Mouse (Mus musculus): ENCODE results near the gene Tnpo2. TPM values are rescaled to one million over a fixed set of nuclear protein-coding genes. Genes with fewer than 3 reads are reported as not detected.
A peak's percentile ranks its signal among the peaks of the same experiment; 100 is the strongest.

Gene Tnpo2
- 31.4 and 32.9 TPM in 2 replicates for polyA plus RNA-seq (2015; fragmentation: Nextera tagmentation; extraction: Ambion mirVana)

DNA sequence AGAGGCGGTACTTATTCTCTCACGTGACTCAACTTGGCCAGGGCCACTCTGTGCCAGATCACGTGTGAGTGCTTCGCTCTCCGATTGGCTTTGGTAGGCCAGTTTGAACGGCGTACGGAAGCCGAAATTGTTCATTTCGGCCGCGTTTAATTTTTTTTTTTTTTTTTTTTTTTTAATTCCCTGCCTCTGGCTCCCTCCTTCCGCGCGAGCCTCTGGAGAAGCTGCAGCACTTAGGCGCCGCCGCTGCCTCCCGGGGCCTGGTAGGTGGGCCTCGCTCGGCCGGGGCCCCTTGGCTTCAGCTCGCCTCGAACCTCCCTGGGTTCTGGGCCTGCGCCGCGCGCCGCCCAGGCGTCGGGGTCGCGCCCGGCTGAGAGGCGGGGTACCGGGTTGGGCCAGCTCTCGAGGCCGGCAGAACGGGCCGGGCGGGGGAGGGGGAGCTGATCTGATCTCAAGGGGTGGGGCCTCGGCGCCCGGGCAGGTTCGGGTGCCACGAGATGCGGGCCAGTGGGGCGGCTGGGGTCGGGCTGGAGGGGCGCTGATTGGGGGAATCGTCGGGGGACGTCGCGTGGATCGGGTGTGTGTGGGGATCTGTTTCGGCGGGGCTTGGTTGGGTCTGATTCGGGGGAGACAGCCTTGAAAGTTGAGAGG is at the start of gene Tnpo2:
TSS of gene Tnpo2 (plus strand) at position 198 of the 648 bp plus-strand sequence.
- Histone ChIP-seq H3K9ac (peak within 1 kb of the TSS; percentile 89), H3K9me3 (replicated peaks) (no peaks in the 10 kb centered on the region), H3K36me3 (peaks cover 37% of the 10 kb centered on the region), H3K4me2 (replicated peaks) (peak within 1 kb of the TSS; percentile 87), H3K27me3 (no peaks in the 10 kb centered on the region), H3K4me3 (replicated peaks) (peak within 1 kb of the TSS; percentile 82), H3K4me1 (peaks cover 29% of the 10 kb centered on the region), H3K27ac (replicated peaks) (peak within 1 kb of the TSS; percentile 100)
- peak; percentile 92 for ATAC-seq (ENCODE audit: insufficient number of reproducible peaks, low FRiP score, low TSS enrichment, low read depth)
- under 1% methylated on average over 58 of the region's 59 CpGs for WGBS

DNA sequence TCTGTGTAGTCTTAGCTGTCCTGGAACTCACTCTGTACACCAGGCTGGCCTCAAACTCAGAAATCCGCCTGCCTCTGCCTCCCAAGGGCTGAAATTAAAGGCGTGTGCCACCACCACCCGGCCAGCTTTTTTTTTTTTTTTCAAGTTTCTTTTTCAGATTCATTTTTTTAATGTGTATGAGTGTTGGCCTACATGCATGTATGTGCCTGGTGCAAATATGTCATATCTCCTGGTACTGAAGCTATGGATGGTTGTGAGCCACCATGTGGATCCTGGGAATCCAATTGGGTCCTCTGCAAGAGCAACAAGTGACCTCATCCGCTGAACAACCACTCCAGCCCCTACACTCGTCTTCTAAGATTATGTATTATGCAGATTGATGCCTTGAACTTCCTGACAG is 49.3 kb upstream of the Tnpo2 start:
- H3K4me2 ChIP-seq (replicated peaks) = no peak overlapping the region
- no peak for ATAC-seq (ENCODE audit: insufficient number of reproducible peaks, low FRiP score, low TSS enrichment, low read depth)
- no peak overlapping the region for H3K9ac ChIP-seq
- H3K4me1 ChIP-seq = peaks cover 50% of the 10 kb centered on the region
- no peak overlapping the region for H3K4me3 ChIP-seq (replicated peaks)
- H3K27ac ChIP-seq (replicated peaks) = no peak overlapping the region
- H3K27me3 ChIP-seq = peaks cover 12% of the 10 kb centered on the region; the same call in 1 of the 2 replicates
- no peaks in the 10 kb centered on the region for H3K36me3 ChIP-seq
- WGBS = 79% methylated on average over 5 of the region's 5 CpGs
- no peaks in the 10 kb centered on the region for H3K9me3 ChIP-seq (replicated peaks)

DNA sequence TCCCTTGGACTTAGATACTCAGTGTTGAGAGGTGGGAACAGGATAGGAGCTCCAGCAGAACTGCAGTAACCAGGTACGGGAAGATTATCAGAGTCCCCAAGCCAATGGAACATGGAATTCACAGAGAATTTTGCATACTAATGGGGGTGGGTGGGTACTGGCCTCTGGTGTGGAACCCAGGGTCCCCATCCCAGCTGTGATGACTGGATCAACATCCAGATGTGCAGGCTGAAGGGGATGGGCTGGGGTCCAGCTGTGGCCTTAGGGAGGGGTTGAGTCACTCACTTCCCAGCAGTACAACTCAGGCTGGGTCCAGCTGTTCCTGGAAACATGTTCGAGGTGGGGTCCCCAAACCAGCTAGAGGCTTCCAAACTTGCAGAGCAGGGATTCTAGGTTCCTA is 48.8 kb upstream of the Tnpo2 start:
- no peak overlapping the region for H3K4me3 ChIP-seq (replicated peaks)
- WGBS = 69% methylated on average over 2 of the region's 2 CpGs
- no peak overlapping the region for H3K9ac ChIP-seq
- H3K27ac ChIP-seq (replicated peaks) = no peak overlapping the region
- H3K4me1 ChIP-seq = peaks cover 45% of the 10 kb centered on the region
- no peak for ATAC-seq (ENCODE audit: insufficient number of reproducible peaks, low FRiP score, low TSS enrichment, low read depth)
- H3K9me3 ChIP-seq (replicated peaks) = no peaks in the 10 kb centered on the region
- H3K27me3 ChIP-seq = peaks cover 12% of the 10 kb centered on the region; the same call in 1 of the 2 replicates
- no peaks in the 10 kb centered on the region for H3K36me3 ChIP-seq
- H3K4me2 ChIP-seq (replicated peaks) = no peak overlapping the region

DNA sequence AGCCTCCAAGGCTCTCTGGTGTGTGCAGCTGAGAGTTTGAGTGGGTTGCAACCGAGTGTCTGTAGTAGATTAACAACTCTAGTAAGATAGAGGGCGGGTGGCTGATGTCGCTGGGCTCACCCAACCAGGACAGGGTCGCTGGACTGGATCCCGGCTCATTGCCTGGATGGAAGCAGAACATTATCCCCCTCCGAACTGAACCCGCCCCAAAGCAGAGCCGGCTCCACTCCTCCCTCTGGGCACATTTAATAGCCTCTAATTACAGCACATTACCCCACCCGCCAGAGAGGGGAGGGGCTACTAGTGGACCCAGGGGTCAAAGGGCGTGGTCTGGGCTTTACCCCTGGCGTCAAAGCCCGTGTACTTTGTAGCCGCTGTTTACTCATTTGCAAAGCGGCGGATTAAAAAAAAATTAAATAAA is 47.4 kb upstream of the Tnpo2 start:
- Histone ChIP-seq H3K4me3 (replicated peaks) (peak overlapping the region; percentile 66), H3K9ac (no peak overlapping the region), H3K36me3 (no peaks in the 10 kb centered on the region), H3K4me1 (peaks cover 37% of the 10 kb centered on the region), H3K9me3 (replicated peaks) (no peaks in the 10 kb centered on the region), H3K27me3 (peaks cover 12% of the 10 kb centered on the region; the same call in 1 of the 2 replicates), H3K27ac (replicated peaks) (peak overlapping the region; percentile 61), H3K4me2 (replicated peaks) (peak overlapping the region; percentile 92)
- WGBS = 5% methylated on average over 15 of the region's 15 CpGs
- no peak for ATAC-seq (ENCODE audit: insufficient number of reproducible peaks, low FRiP score, low TSS enrichment, low read depth)

DNA sequence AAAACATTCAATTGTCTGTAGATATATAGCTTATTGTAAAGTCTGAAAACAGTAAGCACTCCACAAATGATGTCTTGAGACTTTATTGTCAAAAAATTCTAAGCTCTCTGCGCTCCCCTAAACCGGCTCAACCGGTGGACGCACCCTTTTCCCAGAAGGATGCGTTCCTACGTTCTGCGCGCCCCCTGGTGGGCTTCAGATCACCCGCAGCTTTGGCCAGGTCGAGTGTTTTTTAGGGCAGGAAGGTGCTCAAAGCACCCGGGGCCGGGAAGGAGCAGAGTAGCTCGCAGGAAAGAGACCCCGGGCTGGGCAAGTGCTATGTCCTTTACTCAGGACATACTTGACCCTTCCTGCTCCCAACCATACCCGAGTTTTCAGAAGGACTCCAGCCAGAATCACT is 46.9 kb upstream of the Tnpo2 start:
- Histone ChIP-seq H3K4me2 (replicated peaks) (peak overlapping the region; percentile 92), H3K4me1 (peaks cover 33% of the 10 kb centered on the region), H3K27ac (replicated peaks) (peak overlapping the region; percentile 85), H3K9ac (peak overlapping the region; percentile 7), H3K4me3 (replicated peaks) (peak overlapping the region; percentile 66), H3K36me3 (no peaks in the 10 kb centered on the region), H3K9me3 (replicated peaks) (no peaks in the 10 kb centered on the region), H3K27me3 (peaks cover 12% of the 10 kb centered on the region; the same call in 1 of the 2 replicates)
- WGBS = 0% methylated on average over 15 of the region's 15 CpGs
- peak; percentile 52 for ATAC-seq (ENCODE audit: insufficient number of reproducible peaks, low FRiP score, low TSS enrichment, low read depth)

DNA sequence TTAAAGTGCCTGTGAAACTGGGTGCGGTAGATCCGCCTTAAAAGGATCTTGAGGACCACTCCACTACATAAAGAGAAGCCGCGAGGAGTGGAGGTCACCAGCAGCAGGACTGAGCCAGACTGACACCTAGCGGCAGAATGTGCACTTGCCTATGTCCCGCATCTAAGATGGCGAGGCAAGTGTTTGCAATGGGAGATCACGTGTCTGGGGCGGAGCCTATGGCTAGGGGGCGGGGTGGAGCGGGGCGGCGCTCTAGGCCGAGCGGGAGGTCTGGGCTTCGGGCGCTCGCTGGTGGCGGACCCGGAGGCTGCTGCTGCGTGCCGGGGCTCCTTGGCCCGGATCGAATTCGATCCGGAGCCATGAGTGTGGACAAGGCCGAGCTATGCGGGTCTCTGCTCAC is 46.4 kb upstream of the Tnpo2 start, which contains the start of gene Hook2:
TSS of gene Hook2 (plus strand) at position 255 of the 400 bp plus-strand sequence.
- Histone ChIP-seq H3K9me3 (replicated peaks) (no peaks in the 10 kb centered on the region), H3K9ac (peak within 1 kb of the TSS; percentile 64), H3K4me1 (peaks cover 27% of the 10 kb centered on the region), H3K27me3 (peaks cover 13% of the 10 kb centered on the region; the same call in 1 of the 2 replicates), H3K4me2 (replicated peaks) (peak within 1 kb of the TSS; percentile 92), H3K27ac (replicated peaks) (peak within 1 kb of the TSS; percentile 85), H3K36me3 (no peaks in the 10 kb centered on the region), H3K4me3 (replicated peaks) (peak within 1 kb of the TSS; percentile 66)
- under 1% methylated on average over 28 of the region's 28 CpGs for WGBS
- ATAC-seq (ENCODE audit: insufficient number of reproducible peaks, low FRiP score, low TSS enrichment, low read depth) = peak; percentile 93

DNA sequence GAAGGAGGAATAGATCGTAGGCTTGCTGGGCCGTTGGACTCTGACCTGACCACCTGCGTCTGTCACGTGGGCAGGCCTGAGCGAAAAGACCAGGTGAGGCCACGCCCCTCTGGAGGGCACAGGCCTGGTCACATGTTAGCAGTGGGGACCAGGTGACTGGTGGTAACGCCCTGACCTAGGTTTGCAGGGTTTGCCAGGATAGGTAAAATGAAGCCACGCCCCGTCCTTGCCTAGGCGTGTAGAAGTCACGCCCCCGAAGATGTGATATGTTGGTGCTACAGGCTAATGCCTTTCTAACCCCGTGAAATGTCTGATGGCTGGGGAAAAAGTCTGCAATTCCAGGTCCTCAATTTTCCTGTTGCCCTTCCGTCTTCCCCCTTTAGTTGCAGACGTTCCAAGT is 45.9 kb upstream of the Tnpo2 start:
- peak overlapping the region; percentile 85 for H3K27ac ChIP-seq (replicated peaks)
- WGBS = under 1% methylated on average over 15 of the region's 15 CpGs

DNA sequence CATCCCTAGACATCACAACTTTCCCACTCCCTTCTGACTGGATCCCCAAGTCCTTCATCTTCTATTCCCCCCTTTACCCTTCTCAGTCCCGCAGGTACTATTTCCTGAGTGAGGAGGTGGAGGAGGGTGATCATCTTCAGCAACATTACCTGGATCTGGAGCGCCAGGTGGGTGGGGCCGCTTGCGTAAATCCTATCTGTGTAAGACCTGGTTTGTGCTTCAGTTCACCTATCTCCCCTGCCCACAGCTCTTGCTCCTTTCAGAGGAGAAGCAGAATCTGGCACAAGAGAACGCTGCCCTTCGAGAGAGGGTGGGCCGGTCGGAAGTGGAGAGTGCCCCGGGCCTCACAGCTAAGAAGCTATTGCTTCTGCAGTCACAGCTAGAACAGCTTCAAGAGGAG is 42.3 kb upstream of the Tnpo2 start:
- H3K9ac ChIP-seq = no peak overlapping the region
- no peak for ATAC-seq (ENCODE audit: insufficient number of reproducible peaks, low FRiP score, low TSS enrichment, low read depth)
- H3K4me3 ChIP-seq (replicated peaks) = no peak overlapping the region
- H3K27me3 ChIP-seq = 0 out of 2 replicates have a peak, but pooled peaks cover 6% of the 10 kb centered on the region
- peaks cover 19% of the 10 kb centered on the region for H3K4me1 ChIP-seq
- H3K27ac ChIP-seq (replicated peaks) = no peak overlapping the region
- no peaks in the 10 kb centered on the region for H3K36me3 ChIP-seq
- no peaks in the 10 kb centered on the region for H3K9me3 ChIP-seq (replicated peaks)
- no peak overlapping the region for H3K4me2 ChIP-seq (replicated peaks)
- WGBS = 89% methylated on average over 9 of the region's 9 CpGs

More for the DNA sequence above, 45.9 kb upstream of the Tnpo2 start:
- Histone ChIP-seq H3K36me3 (no peaks in the 10 kb centered on the region), H3K4me2 (replicated peaks) (peak overlapping the region; percentile 92), H3K4me3 (replicated peaks) (peak overlapping the region; percentile 66), H3K9me3 (replicated peaks) (no peaks in the 10 kb centered on the region), H3K9ac (peak overlapping the region; percentile 64), H3K4me1 (peaks cover 22% of the 10 kb centered on the region), H3K27me3 (peaks cover 15% of the 10 kb centered on the region; the same call in 1 of the 2 replicates)
- ATAC-seq (ENCODE audit: insufficient number of reproducible peaks, low FRiP score, low TSS enrichment, low read depth) = peak; percentile 70

DNA sequence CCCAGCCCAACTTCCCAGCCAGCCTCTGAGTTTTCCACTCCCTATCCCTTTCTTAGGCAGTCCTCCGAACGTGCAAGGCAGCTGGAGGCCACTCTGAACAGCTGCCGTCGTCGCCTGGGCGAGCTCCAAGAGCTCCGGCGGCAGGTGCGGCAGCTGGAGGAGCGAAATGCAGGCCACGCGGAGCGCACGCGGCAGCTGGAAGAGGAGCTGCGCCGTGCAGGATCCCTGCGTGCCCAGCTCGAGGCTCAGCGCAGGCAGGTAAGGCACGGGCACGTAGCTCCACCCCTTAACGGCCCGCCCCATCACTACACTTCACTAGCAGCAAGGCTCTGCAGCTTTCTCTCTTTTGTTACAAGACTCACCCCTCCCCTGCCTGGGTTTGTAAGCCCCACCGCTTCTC is 41.0 kb upstream of the Tnpo2 start:
- no peaks in the 10 kb centered on the region for H3K9me3 ChIP-seq (replicated peaks)
- peaks cover 14% of the 10 kb centered on the region for H3K4me1 ChIP-seq
- no peak overlapping the region for H3K27ac ChIP-seq (replicated peaks)
- H3K36me3 ChIP-seq = no peaks in the 10 kb centered on the region
- no peak for ATAC-seq (ENCODE audit: insufficient number of reproducible peaks, low FRiP score, low TSS enrichment, low read depth)
- 29% methylated on average over 25 of the region's 25 CpGs for WGBS
- 0 out of 2 replicates have a peak, but pooled peaks cover 6% of the 10 kb centered on the region for H3K27me3 ChIP-seq
- no peak overlapping the region for H3K4me3 ChIP-seq (replicated peaks)
- no peak overlapping the region for H3K9ac ChIP-seq
- H3K4me2 ChIP-seq (replicated peaks) = no peak overlapping the region

DNA sequence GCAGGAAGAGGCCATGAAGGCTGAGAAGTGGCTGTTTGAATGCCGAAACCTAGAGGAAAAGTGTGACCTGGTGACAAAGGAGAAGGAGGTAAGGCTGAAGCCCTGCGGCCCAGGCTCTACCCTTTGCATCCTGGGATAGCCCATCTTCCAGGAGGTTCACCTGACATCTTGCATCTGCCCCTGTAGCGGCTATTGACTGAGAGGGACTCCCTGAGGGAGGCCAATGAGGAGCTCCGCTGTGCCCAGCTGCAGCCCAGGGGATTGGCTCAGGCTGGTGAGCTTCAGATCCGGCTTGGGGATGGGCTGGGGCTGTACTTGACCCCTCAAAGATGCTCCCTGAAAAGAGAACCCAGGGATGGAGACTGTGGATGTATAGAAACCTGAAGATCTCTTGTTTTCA is 39.7 kb upstream of the Tnpo2 start:
- 81% methylated on average over 5 of the region's 5 CpGs for WGBS
- ATAC-seq (ENCODE audit: insufficient number of reproducible peaks, low FRiP score, low TSS enrichment, low read depth) = no peak
- H3K27me3 ChIP-seq = 0 out of 2 replicates have a peak, but pooled peaks cover 6% of the 10 kb centered on the region
- H3K4me1 ChIP-seq = peaks cover 8% of the 10 kb centered on the region
- H3K4me3 ChIP-seq (replicated peaks) = no peak overlapping the region
- H3K9ac ChIP-seq = no peak overlapping the region
- H3K36me3 ChIP-seq = no peaks in the 10 kb centered on the region
- H3K4me2 ChIP-seq (replicated peaks) = no peak overlapping the region
- no peaks in the 10 kb centered on the region for H3K9me3 ChIP-seq (replicated peaks)
- H3K27ac ChIP-seq (replicated peaks) = no peak overlapping the region

DNA sequence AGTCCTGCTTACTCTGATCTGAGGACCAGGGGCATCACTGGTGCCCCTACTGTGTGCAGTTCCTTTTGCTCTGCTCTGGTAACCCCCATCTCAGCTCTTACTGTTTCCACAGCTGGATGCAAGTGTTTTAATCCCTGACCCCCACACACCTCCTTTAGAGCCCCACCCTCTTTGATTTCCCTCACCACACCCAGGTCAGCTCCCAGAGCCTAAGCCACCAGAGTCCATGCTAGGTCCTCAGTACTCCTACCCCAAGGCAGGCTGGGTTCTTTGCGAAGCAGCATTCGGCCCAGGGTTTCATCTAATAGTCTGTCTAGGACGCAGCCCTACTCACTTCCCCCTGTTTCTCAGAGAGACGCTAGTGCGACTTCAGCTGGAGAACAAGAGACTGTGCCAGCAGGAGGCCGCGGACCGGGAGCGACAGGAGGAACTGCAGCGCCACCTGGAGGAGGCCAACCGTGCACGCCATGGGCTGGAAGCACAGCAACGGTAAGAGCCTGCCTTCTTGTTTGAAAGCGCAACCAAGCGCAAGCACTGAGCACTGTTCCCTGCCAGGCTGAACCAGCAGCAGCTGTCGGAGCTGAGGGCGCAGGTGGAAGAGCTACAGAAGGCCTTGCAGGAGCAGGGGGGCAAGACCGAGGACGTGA is 38.9 kb upstream of the Tnpo2 start:
- Histone ChIP-seq H3K9me3 (replicated peaks) (no peaks in the 10 kb centered on the region), H3K27ac (replicated peaks) (no peak overlapping the region), H3K36me3 (peaks cover 6% of the 10 kb centered on the region; the same call in 1 of the 2 replicates), H3K27me3 (0 out of 2 replicates have a peak, but pooled peaks cover 6% of the 10 kb centered on the region), H3K9ac (no peak overlapping the region), H3K4me2 (replicated peaks) (no peak overlapping the region), H3K4me1 (peaks cover 8% of the 10 kb centered on the region), H3K4me3 (replicated peaks) (no peak overlapping the region)
- ATAC-seq (ENCODE audit: insufficient number of reproducible peaks, low FRiP score, low TSS enrichment, low read depth) = peak; percentile 58; the same call in 1 of the 2 replicates
- 6% methylated on average over 19 of the region's 19 CpGs for WGBS
